Mouse (Mus musculus) lung, embryonic 14.5 days (tissue): ENCODE results near the gene Gm9837. TPM values are rescaled to one million over a fixed set of nuclear protein-coding genes. Genes with fewer than 3 reads are reported as not detected.

Experiments
- ATAC-seq: fragments of 200-750 bp; cut with Nextera tagmentation; 2 replicates; pipeline ENCODE4 v1.8.0; 2017; ENCODE audit warnings: mild to moderate bottlenecking, moderate TSS enrichment, moderate library complexity; ENCODE audit not compliant: insufficient read depth
- DNase-seq: peaks from one replicate; pipeline ENCODE4 v3.0.0-alpha.2; 2015
- H3K27ac ChIP-seq: fragments of 300-500 bp; sonication (generic); 2 replicates; pipeline ENCODE4 v1.5.1; 2014; ENCODE audit warnings: low read depth, mild to moderate bottlenecking, moderate library complexity
- H3K27me3 ChIP-seq: fragments of 300-500 bp; sonication (generic); 2 replicates; pipeline ENCODE4 v1.6.1; 2014; ENCODE audit warnings: low read length, control low read depth; ENCODE audit not compliant: insufficient read depth
- H3K36me3 ChIP-seq: fragments of 300-500 bp; sonication (generic); 2 replicates; pipeline ENCODE4 v1.6.1; 2014; ENCODE audit warnings: control low read depth; ENCODE audit not compliant: insufficient read depth
- H3K4me1 ChIP-seq: fragments of 300-500 bp; sonication (generic); 2 replicates; pipeline ENCODE4 v1.6.1; 2014; ENCODE audit warnings: antibody characterized with exemption, control low read depth; ENCODE audit not compliant: insufficient read depth
- H3K4me2 ChIP-seq: fragments of 300-500 bp; sonication (generic); 2 replicates; pipeline ENCODE4 v1.6.1; 2014; ENCODE audit warnings: mild to moderate bottlenecking
- H3K4me3 ChIP-seq: fragments of 300-500 bp; sonication (generic); 2 replicates; pipeline ENCODE4 v1.5.1; 2014; ENCODE audit warnings: low read depth, low read length
- H3K9ac ChIP-seq: fragments of 300-500 bp; sonication (generic); 2 replicates; pipeline ENCODE4 v1.6.1; 2014
- H3K9me3 ChIP-seq: fragments of 300-500 bp; sonication (generic); 2 replicates; pipeline ENCODE4 v1.6.1; 2016; ENCODE audit warnings: low read depth, low read length, control low read depth
- CTCF ChIP-seq: IDR thresholded peaks from 2 replicates; pipeline ENCODE4 v1.5.1; 2016; ENCODE audit warnings: antibody characterized with exemption, low read depth
- WGBS: fragments of 180-500 bp; shearing (Covaris S2); extraction: QIAGEN DNeasy Blood & Tissue Kit; methylation state at CpG from one replicate; pipeline ENCODE4 v1.1.7; 2014; 5-methylcytosine and 5-hydroxymethylcytosine counted together
- polyA plus RNA-seq: library from polyadenylated mRNA; unstranded; fragments of >200 nt; fragmentation: Nextera tagmentation; extraction: Ambion mirVana; gene quantifications from 2 replicates; pipeline ENCODE4 v1.2.1, GENCODE M21; 2014

Gene Gm9837
- polyA plus RNA-seq, 1 experiment from 2014 or later = not detected

DNA sequence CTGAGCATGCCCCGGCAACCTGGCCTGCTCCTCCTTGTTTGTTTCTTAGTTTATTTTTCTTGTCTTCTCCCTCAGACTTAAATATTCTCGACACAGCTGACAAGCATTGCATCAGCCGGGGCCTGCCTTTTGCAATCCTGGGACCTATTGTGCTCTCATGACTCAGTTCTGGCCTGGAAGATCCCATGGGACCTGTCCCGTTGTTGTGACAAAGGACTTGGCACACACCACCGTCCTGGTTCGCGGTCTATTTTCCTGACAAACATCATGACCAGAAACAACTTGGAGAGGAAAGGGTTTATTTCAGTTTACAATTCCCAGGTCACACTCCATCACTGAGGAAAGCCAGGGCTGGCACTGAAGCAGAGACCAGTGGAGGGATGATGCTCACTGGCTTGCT lies 37.9 kb upstream of the Gm9837 start:
- Histone ChIP-seq H3K4me2 (no peak overlapping the region), H3K4me1 (no peaks in the 10 kb centered on the region), H3K4me3 (no peak overlapping the region), H3K36me3 (no peaks in the 10 kb centered on the region), H3K9ac (no peak overlapping the region), H3K27ac (no peak overlapping the region), H3K27me3 (no peaks in the 10 kb centered on the region), H3K9me3 (no peaks in the 10 kb centered on the region)
- DNase-seq (peak; percentile 43), ATAC-seq (no peak)
- no peak for TF ChIP-seq CTCF
- WGBS = 57% methylated on average over 7 of the region's 7 CpGs

- ATAC-seq (no peak), DNase-seq (no peak)
- no peaks in the 10 kb centered on the region for H3K9me3 ChIP-seq
- no peak overlapping the region for H3K4me3 ChIP-seq
- no peaks in the 10 kb centered on the region for H3K27me3 ChIP-seq
- WGBS = 80% methylated on average over 9 of the region's 9 CpGs
- H3K36me3 ChIP-seq = no peaks in the 10 kb centered on the region
- no peaks in the 10 kb centered on the region for H3K4me1 ChIP-seq
- no peak overlapping the region for H3K4me2 ChIP-seq
- H3K9ac ChIP-seq = no peak overlapping the region
- no peak overlapping the region for H3K27ac ChIP-seq
- no peak for TF ChIP-seq CTCF
Observed at GRCm38 (mm10) chr11:53507098-53507805, 37.0 kb upstream of the Gm9837 start.

DNA sequence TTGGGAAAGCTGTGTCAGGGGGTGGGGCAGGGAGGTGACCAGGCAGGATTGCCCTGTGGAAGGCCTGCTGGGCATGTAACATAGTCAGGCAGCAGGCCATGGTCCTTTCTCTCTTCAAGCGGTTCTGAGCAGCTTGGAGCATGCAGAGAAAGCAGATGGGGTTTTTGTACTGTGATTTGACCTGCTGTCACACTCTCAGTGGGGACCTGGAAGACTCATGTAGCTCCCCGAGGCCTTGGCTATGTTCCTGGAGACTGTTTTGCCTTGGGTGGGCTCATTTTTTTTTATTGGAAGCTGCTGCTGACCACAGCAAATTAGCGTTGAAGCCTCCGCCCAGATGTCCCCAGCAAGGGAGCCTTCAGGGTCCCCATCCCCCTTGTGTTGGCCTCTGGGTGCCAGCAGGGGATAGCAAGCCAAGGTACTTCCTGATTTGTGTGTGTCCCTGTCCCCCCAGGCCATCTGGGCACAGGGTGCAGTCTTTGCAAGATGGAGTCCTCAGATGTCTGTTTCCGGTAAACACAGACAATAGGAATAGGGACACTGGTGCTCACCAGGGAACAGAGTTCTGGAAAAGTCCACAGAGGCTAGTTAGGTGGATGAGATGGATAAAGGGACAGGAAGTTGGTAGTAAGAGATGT lies 34.9 kb upstream of the Gm9837 start:
- ATAC-seq = no peak
- Histone ChIP-seq H3K9me3 (no peaks in the 10 kb centered on the region), H3K9ac (no peak overlapping the region), H3K4me2 (no peak overlapping the region), H3K27ac (no peak overlapping the region), H3K4me3 (no peak overlapping the region), H3K4me1 (peaks cover 4% of the 10 kb centered on the region; the same call in 1 of the 2 replicates), H3K36me3 (no peaks in the 10 kb centered on the region), H3K27me3 (no peaks in the 10 kb centered on the region)
- no peak for TF ChIP-seq CTCF
- no peak for DNase-seq
- 68% methylated on average over 5 of the region's 5 CpGs for WGBS

DNA sequence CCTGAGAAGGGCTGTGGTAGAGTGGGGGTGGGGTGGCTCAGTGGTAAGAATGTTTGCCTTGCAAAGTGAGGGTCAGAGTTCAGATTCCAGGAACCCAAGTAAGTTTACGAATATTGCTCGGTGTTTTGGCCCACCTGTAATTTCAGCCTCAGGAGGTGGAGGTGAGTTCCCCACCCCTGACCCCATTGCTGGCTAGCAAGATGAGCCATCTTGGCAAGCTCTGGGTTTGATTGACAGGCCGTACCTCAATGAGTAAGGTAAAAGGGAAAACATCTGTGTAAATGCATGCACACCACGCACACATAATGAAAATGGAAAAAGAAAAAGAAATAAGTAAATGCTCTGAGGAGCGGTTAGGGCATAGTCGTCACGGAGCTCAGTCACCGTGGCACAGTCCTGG lies 34.1 kb upstream of the Gm9837 start:
- peaks cover 4% of the 10 kb centered on the region; the same call in 1 of the 2 replicates for H3K4me1 ChIP-seq
- TF ChIP-seq CTCF = no peak
- H3K27ac ChIP-seq = no peak overlapping the region
- no peak overlapping the region for H3K4me2 ChIP-seq
- DNase-seq = no peak
- no peak overlapping the region for H3K4me3 ChIP-seq
- H3K9me3 ChIP-seq = no peaks in the 10 kb centered on the region
- no peaks in the 10 kb centered on the region for H3K36me3 ChIP-seq
- H3K27me3 ChIP-seq = no peaks in the 10 kb centered on the region
- H3K9ac ChIP-seq = no peak overlapping the region
- 83% methylated on average over 8 of the region's 8 CpGs for WGBS
- no peak for ATAC-seq

GRCm38 (mm10) chr11:53503738-53504137 lies 33.5 kb upstream of the Gm9837 start:
- ATAC-seq = no peak
- Histone ChIP-seq H3K4me3 (no peak overlapping the region), H3K27ac (no peak overlapping the region), H3K9me3 (no peaks in the 10 kb centered on the region), H3K9ac (no peak overlapping the region), H3K27me3 (no peaks in the 10 kb centered on the region), H3K4me1 (peaks cover 4% of the 10 kb centered on the region; the same call in 1 of the 2 replicates), H3K36me3 (no peaks in the 10 kb centered on the region), H3K4me2 (no peak overlapping the region)
- no peak for TF ChIP-seq CTCF
- no peak for DNase-seq
- 73% methylated on average over 5 of the region's 5 CpGs for WGBS

DNA sequence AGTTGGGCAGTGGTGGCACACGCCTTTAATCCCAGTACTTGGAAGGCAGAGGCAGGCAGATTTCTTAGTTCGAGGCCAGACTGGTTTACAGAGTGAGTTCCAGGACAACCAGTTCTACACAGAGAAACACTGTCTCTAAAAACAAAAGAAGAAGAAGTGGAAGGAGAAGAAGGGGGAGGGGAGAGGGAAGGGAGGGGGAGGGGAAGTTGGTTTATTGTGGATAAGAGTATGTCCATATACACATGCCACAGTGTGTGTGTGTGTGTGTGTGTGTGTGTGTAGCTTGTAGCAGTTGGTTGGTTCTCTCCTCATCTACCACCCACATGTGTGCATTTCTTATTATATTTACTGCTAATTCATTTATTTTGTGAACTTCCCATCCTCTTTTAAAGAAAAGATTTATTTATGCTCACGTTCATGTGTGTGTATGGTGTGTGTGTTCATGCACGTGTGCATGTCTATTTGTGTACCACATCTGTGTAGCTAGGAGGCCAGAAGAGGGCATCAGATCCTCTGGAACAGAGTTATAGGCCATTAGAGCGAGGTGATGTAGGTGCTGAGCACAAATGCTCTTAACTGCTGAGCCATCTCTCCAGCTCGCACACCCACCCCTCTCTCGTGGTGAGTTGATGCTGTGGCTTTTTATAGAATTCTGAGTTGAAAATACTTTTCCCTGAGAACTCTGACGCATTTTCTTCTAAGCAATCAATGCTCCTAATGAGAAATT lies 31.9 kb upstream of the Gm9837 start:
- 74% methylated on average over 8 of the region's 8 CpGs for WGBS
- Histone ChIP-seq H3K9ac (no peak overlapping the region), H3K4me3 (no peak overlapping the region), H3K36me3 (no peaks in the 10 kb centered on the region), H3K27me3 (no peaks in the 10 kb centered on the region), H3K4me2 (no peak overlapping the region), H3K9me3 (no peaks in the 10 kb centered on the region), H3K4me1 (peaks cover 4% of the 10 kb centered on the region; the same call in 1 of the 2 replicates), H3K27ac (no peak overlapping the region)
- peak; percentile 31; the same call in 1 of the 2 replicates for TF ChIP-seq CTCF
- no peak for DNase-seq
- ATAC-seq = no peak

GRCm38 (mm10) chr11:53500569-53500968 lies 30.3 kb upstream of the Gm9837 start:
- no peak overlapping the region for H3K9ac ChIP-seq
- H3K4me3 ChIP-seq = no peak overlapping the region
- no peaks in the 10 kb centered on the region for H3K27me3 ChIP-seq
- no peak for TF ChIP-seq CTCF
- no peaks in the 10 kb centered on the region for H3K36me3 ChIP-seq
- H3K9me3 ChIP-seq = no peaks in the 10 kb centered on the region
- DNase-seq (peak; percentile 77), ATAC-seq (peak; percentile 83)
- WGBS = 8% methylated on average over 11 of the region's 11 CpGs
- no peak overlapping the region for H3K27ac ChIP-seq
- H3K4me2 ChIP-seq = peak overlapping the region; percentile 46
- peaks cover 4% of the 10 kb centered on the region; the same call in 1 of the 2 replicates for H3K4me1 ChIP-seq
